Mouse (Mus musculus) embryonic facial prominence, embryonic 10.5 days (tissue): Measurements from ENCODE around the gene Myh6. TPM values are rescaled to one million over a fixed set of nuclear protein-coding genes. Genes with fewer than 3 reads are reported as not detected.
"Not testable (repeated sequence)": the region's sequence is repeated elsewhere in the genome, so short reads cannot be mapped to it uniquely, and the experiment has no call there.

ENCODE experiments used
- DNase-seq: peaks from one replicate; pipeline ENCODE4 v3.0.0-alpha.2; 2017; ENCODE audit warnings: low spot score
- H3K27ac ChIP-seq: fragments of 300-500 bp; sonication (generic); replicated peaks from 2 replicates; pipeline ENCODE4 v1.5.1; 2016; ENCODE audit warnings: mild to moderate bottlenecking
- H3K27me3 ChIP-seq: fragments of 300-500 bp; sonication (generic); replicated peaks from 2 replicates; pipeline ENCODE4 v1.6.1; 2016; ENCODE audit warnings: low read depth, mild to moderate bottlenecking; ENCODE audit not compliant: poor library complexity, severe bottlenecking
- H3K36me3 ChIP-seq: fragments of 300-500 bp; sonication (generic); replicated peaks from 2 replicates; pipeline ENCODE4 v1.6.1; 2016; ENCODE audit warnings: mild to moderate bottlenecking, moderate library complexity
- H3K4me1 ChIP-seq: fragments of 300-500 bp; sonication (generic); 2 replicates; pipeline ENCODE4 v1.6.1; 2016
- H3K4me3 ChIP-seq: fragments of 300-500 bp; sonication (generic); 2 replicates; pipeline ENCODE4 v1.5.1; 2016; ENCODE audit warnings: mild to moderate bottlenecking, moderate library complexity
- H3K9me3 ChIP-seq: fragments of 300-500 bp; sonication (generic); 2 replicates; pipeline ENCODE4 v1.6.1; 2016; ENCODE audit warnings: mild to moderate bottlenecking
- WGBS: fragments of 180-500 bp; shearing (Covaris S2); methylation state at CpG from one replicate; pipeline ENCODE4 v1.1.7; 2016; 5-methylcytosine and 5-hydroxymethylcytosine counted together
- polyA plus RNA-seq: library from polyadenylated mRNA; unstranded; fragments of >200 nt; fragmentation: Nextera tagmentation; extraction: Ambion mirVana; gene quantifications from 2 replicates; pipeline ENCODE4 v1.2.1, GENCODE M21; 2016

The Myh6 gene
- polyA plus RNA-seq, 1 experiment from 2014 or later, result 0.26 TPM

DNA sequence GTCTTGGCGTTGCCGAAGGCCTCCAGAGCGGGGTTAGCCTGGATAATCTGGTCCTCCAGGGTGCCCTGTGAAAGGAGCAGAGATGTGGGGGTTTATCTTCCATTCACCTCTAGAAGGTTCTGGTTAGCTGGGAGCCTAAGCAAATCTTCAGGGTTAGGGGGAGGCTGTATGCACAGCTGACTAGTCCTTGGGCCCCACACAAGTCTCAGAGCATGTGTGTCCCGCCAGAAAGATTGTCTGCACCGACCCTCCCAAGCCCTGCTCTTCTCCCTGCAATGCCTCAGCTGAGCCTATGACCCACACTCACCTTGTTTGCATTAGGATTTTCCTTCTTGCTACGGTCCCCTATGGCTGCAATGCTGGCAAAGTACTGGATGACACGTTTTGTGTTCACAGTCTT, 4.0 kb downstream of the Myh6 start:
- Histone ChIP-seq H3K9me3 (no peaks in the 10 kb centered on the region), H3K27ac (no peak overlapping the region), H3K4me3 (no peak overlapping the region), H3K4me1 (peaks cover 14% of the 10 kb centered on the region), H3K36me3 (no peaks in the 10 kb centered on the region), H3K27me3 (no peaks in the 10 kb centered on the region)
- no peak for DNase-seq
- WGBS, result 88% methylated on average over 7 of the region's 7 CpGs

DNA sequence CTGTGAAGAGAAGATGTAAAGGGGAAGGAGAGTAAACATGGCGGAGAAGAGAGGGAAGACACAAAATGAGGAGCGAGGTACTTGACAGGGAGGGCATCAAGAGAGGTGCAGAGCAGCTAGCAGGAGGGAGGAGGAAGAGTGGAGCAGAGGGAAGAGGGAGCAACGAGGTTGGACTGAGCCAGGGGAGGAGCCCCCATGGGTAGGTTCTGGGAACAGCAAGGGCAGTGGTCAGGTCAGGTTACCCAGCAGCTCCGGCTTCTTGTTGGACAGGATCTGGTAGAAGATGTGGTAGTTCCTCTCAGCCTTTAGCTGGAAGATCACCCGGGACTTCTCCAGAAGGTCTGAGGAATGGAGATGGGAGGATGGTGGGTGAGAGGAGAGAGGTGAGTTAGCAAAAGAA, 5.2 kb downstream of the Myh6 start:
- no peaks in the 10 kb centered on the region for H3K27me3 ChIP-seq
- no peak for DNase-seq
- H3K27ac ChIP-seq, result no peak overlapping the region
- no peak overlapping the region for H3K4me3 ChIP-seq
- H3K9me3 ChIP-seq, result no peaks in the 10 kb centered on the region
- H3K36me3 ChIP-seq, result no peaks in the 10 kb centered on the region
- H3K4me1 ChIP-seq, result peaks cover 14% of the 10 kb centered on the region
- WGBS, result 74% methylated on average over 5 of the region's 5 CpGs

DNA sequence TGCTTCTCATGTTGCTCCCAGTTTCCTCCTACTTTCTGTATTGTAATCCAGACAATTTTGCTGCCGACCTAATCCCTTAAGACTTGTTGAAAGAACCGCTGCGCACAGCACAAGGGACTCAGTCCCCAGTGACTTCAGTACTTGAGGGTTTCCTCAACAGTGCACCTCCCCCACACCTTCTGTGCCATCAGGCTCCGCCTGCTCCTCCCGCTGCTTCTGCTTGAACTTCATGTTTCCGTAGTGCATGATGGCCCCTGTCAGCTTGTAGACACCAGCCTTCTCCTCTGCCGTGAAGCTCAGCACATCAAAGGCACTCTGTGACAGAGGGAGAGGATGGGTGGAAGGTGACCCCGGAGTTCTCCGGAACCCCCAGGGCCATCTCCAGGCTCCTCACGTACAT, 6.0 kb downstream of the Myh6 start:
- no peaks in the 10 kb centered on the region for H3K36me3 ChIP-seq
- H3K27ac ChIP-seq, result no peak overlapping the region
- 73% methylated on average over 10 of the region's 10 CpGs for WGBS
- DNase-seq, result no peak
- no peaks in the 10 kb centered on the region for H3K27me3 ChIP-seq
- H3K4me1 ChIP-seq, result peaks cover 14% of the 10 kb centered on the region
- no peaks in the 10 kb centered on the region for H3K9me3 ChIP-seq
- H3K4me3 ChIP-seq, result no peak overlapping the region

DNA sequence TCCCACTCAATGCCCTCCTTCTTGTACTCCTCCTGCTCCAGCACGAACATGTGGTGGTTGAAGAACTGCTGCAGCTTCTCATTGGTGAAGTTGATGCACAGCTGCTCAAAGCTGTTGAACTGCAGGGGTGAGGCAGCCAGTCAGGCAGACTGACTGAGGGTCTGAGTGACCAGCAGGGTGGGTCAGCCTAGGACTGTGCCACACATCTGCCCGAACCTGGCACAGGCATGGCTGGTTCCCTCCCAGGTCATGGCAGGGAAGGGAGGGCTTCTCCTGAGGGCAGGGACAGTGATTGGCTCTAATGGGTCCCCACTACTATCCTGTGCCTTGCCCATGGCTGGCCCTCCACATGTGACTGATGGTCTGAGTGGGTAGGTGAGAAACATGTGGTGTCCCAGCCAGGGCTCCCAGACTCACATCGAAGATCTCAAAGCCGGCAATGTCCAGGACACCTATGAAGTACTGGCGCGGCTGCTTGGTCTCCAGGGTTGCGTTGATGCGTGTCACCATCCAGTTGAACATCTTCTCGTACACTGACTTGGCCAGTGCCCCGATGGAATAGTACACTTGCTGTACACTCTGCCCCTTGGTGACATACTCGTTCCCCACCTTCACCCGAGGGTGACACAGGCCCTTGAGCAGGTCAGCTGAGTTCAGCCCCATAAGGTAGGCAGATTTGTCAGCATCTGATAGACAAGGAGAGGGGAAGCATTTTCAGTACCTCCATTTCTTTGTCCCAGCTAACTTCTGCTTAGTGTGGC, 6.7 kb downstream of the Myh6 start:
- 93% methylated on average over 12 of the region's 12 CpGs for WGBS
- H3K36me3 ChIP-seq, H3K27ac ChIP-seq, DNase-seq, H3K4me3 ChIP-seq, H3K9me3 ChIP-seq, H3K27me3 ChIP-seq: not testable (repeated sequence)
- H3K4me1 ChIP-seq, result peaks cover 11% of the 10 kb centered on the region

DNA sequence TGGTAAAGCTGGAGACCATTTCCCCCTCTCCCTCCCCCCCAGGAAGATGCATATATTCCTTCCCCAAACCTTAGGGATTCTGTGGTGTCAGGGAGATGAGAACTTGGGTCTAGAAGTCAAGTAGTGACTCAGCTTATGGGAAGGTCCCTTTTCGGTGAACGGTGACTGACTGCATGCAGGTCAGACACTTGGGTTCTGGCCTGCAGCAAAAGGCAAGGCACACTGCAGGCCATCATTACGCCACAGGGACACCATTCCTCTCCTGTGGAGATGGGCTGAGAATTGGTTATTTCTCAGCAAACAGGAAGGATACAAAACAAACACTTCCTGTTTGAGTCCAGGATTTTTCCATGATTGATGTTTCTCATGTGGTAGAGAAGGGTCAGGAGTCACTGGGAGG, 7.5 kb downstream of the Myh6 start:
- no peaks in the 10 kb centered on the region for H3K36me3 ChIP-seq
- H3K4me1 ChIP-seq, result peaks cover 11% of the 10 kb centered on the region
- 90% methylated on average over 3 of the region's 3 CpGs for WGBS
- H3K4me3 ChIP-seq, result no peak overlapping the region
- H3K27ac ChIP-seq, result no peak overlapping the region
- no peaks in the 10 kb centered on the region for H3K9me3 ChIP-seq
- no peaks in the 10 kb centered on the region for H3K27me3 ChIP-seq
- no peak for DNase-seq

- no peak for DNase-seq
- H3K4me1 ChIP-seq, result peaks cover 11% of the 10 kb centered on the region
- H3K27ac ChIP-seq, result no peak overlapping the region
- H3K4me3 ChIP-seq, result no peak overlapping the region
- H3K9me3 ChIP-seq, result no peaks in the 10 kb centered on the region
- H3K36me3 ChIP-seq, result no peaks in the 10 kb centered on the region
- 84% methylated on average over 4 of the region's 4 CpGs for WGBS
- no peaks in the 10 kb centered on the region for H3K27me3 ChIP-seq
These were observed 8.2 kb downstream of the Myh6 start for GRCm38 (mm10) chr14:54958503-54958902.

DNA sequence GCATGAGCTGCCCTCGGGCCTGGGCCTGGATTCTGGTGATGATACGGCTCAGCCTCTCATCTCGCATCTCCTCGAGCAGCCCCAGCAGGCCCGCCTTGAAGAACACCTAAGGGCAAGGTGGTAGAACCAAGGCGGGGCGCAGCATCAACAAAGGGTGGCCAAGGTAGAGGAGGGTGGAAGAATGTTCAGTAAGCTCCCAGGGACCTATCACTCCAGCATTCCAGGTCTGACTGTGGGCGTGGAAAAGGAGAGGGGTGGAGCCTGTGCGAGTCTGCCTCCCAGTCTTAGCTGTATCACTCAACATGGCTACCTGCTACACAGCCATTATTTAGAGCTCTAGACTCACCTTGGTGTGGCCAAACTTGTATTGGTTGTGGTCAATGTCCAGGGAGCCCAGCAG, 10.2 kb downstream of the Myh6 start:
- H3K36me3 ChIP-seq, result no peaks in the 10 kb centered on the region
- peaks cover 11% of the 10 kb centered on the region for H3K4me1 ChIP-seq
- H3K9me3 ChIP-seq, result no peaks in the 10 kb centered on the region
- DNase-seq, result no peak
- H3K27me3 ChIP-seq, result no peaks in the 10 kb centered on the region
- H3K27ac ChIP-seq, result no peak overlapping the region
- H3K4me3 ChIP-seq, result no peak overlapping the region
- WGBS, result 84% methylated on average over 9 of the region's 9 CpGs

DNA sequence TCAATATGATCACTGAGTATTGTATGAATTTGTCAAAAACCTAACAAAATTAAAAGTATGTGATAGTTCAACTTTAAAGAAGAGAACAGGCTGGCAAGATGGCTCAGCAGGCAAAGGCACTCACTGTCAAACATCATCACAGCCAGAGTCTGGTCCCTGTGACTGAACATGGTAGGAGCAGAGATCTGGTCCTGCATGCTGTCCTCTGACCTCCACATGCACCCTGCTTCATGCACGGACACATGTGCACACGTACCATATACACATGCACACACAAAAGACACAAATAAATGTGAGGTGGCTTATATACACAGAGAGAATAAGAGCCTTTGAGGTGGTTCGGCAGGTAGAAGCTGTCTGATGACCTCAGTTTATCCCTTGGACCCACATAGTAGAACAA, 11.2 kb downstream of the Myh6 start:
- H3K4me3 ChIP-seq, result no peak overlapping the region
- no peak overlapping the region for H3K27ac ChIP-seq
- DNase-seq, result no peak
- H3K36me3 ChIP-seq, result no peaks in the 10 kb centered on the region
- no peaks in the 10 kb centered on the region for H3K9me3 ChIP-seq
- H3K4me1 ChIP-seq, result peaks cover 1% of the 10 kb centered on the region
- WGBS, result 85% methylated on average over 3 of the region's 3 CpGs
- no peaks in the 10 kb centered on the region for H3K27me3 ChIP-seq

DNA sequence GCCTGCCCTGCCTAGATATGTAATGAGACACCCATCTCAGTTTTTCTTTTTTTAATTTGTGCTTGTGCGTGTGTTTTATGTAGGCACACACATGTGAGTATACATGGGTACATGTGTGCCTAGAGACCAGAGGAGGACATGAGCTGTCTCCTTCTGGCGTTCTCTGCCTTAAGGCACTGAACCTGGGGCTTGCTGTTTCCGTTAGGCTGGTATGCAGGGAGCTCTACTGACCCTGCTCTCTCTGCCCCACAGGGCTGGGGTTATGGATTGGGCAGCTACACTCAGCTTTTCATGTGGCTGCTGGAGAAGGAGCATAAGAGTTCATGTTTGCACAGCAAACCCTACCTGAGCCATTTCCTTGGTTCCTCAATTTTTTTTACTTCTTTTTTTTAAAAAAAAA, 12.3 kb downstream of the Myh6 start:
- Histone ChIP-seq H3K27ac (no peak overlapping the region), H3K36me3 (no peaks in the 10 kb centered on the region), H3K4me1 (no peaks in the 10 kb centered on the region), H3K9me3 (no peaks in the 10 kb centered on the region), H3K4me3 (no peak overlapping the region), H3K27me3 (peaks cover 10% of the 10 kb centered on the region)
- DNase-seq, result no peak
- WGBS, result 79% methylated on average over 3 of the region's 3 CpGs

GRCm38 (mm10) chr14:54953664-54954206, 13.0 kb downstream of the Myh6 start:
- H3K9me3 ChIP-seq, result no peaks in the 10 kb centered on the region
- H3K36me3 ChIP-seq, result no peaks in the 10 kb centered on the region
- peaks cover 10% of the 10 kb centered on the region for H3K27me3 ChIP-seq
- no peak overlapping the region for H3K27ac ChIP-seq
- no peak overlapping the region for H3K4me3 ChIP-seq
- H3K4me1 ChIP-seq, result no peaks in the 10 kb centered on the region
- DNase-seq, result no peak
- 92% methylated on average over 8 of the region's 8 CpGs for WGBS

DNA sequence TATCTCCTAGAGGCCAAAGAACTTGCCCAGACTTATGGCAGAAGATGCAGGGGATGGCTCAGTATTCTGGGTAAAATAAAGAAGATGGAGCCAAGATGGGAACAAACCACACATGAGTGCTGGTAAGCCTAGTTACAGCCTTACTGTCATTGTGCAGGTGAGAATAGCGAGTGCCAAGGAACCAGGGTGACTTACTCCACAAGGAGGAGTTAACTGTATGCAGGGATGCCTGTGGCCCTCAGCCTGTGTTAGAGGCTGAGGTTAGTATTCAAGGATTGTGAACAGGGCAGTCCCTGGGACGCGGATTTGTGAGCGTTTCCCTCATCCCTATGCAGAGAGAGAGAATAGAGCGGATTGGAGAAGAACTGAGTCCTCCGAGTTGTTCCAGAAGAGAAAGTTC, 15.1 kb downstream of the Myh6 start:
- peaks cover 10% of the 10 kb centered on the region for H3K27me3 ChIP-seq
- no peak for DNase-seq
- H3K4me3 ChIP-seq, result no peak overlapping the region
- WGBS, result 92% methylated on average over 6 of the region's 6 CpGs
- no peaks in the 10 kb centered on the region for H3K36me3 ChIP-seq
- H3K9me3 ChIP-seq, result no peaks in the 10 kb centered on the region
- no peaks in the 10 kb centered on the region for H3K4me1 ChIP-seq
- H3K27ac ChIP-seq, result no peak overlapping the region

DNA sequence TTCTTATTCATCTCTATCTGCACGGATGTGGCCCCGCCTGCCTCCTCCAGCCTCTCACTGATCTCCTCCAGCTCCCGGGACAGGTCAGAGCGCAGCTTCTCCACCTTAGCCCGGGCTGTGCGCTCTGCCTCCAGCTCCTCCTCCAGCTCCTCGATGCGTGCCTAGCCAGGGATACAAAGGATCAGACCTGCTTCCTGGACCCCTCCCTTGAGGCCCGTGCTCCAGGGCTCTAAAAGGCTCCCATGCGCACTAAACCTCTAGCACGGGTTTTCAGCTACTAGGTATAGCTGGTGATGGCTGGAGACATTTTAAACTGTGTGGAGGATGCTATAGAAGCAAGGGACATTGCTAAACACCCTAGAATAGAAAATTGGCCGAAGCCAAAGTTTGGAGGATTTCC, 16.2 kb downstream of the Myh6 start:
- no peaks in the 10 kb centered on the region for H3K4me1 ChIP-seq
- WGBS, result 62% methylated on average over 12 of the region's 12 CpGs
- no peak overlapping the region for H3K27ac ChIP-seq
- no peak for DNase-seq
- peaks cover 10% of the 10 kb centered on the region for H3K27me3 ChIP-seq
- no peaks in the 10 kb centered on the region for H3K36me3 ChIP-seq
- no peak overlapping the region for H3K4me3 ChIP-seq
- no peaks in the 10 kb centered on the region for H3K9me3 ChIP-seq

DNA sequence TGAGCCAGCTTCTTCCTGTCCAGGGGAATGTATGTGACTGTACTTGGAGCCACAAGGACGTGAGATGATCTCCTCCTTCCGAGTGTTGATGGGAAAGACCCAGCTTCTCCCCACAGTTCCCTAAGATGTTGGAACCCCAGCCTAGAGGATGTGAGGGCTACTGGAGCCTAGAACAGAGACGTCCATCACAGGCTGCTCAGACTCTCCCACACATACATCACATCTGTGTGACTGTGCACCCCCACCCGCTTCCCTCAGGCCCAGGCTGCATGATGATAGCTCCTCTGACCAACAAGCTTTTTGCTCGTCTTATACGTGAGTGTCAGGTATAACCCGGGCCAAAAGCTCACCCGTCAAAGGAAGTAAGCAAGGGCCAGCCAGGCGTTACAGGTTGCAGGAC, 17.9 kb downstream of the Myh6 start:
- no peaks in the 10 kb centered on the region for H3K36me3 ChIP-seq
- no peaks in the 10 kb centered on the region for H3K9me3 ChIP-seq
- DNase-seq, result no peak
- WGBS, result 87% methylated on average over 9 of the region's 9 CpGs
- no peak overlapping the region for H3K27ac ChIP-seq
- H3K4me1 ChIP-seq, result no peaks in the 10 kb centered on the region
- no peak overlapping the region for H3K4me3 ChIP-seq
- H3K27me3 ChIP-seq, result peaks cover 10% of the 10 kb centered on the region
